Mouse (Mus musculus): Measurements from ENCODE around the gene Hmgcs1. TPM values are rescaled to one million over a fixed set of nuclear protein-coding genes. Genes with fewer than 3 reads are reported as not detected.

Gene Hmgcs1
- total RNA-seq, 2 experiments from 2014 or later, result 5.9 to 7.0 TPM

- no peak for ATAC-seq (replicated peaks; ENCODE audit: low FRiP score, poor library complexity, severe bottlenecking)
These were observed 52.7 kb downstream of the Hmgcs1 start for GRCm38 (mm10) chr13:119742711-119743415.

GRCm38 (mm10) chr13:119743470-119743869 is 53.3 kb downstream of the Hmgcs1 start:
- no peak for ATAC-seq (replicated peaks; ENCODE audit: low FRiP score, poor library complexity, severe bottlenecking)

- no peak for ATAC-seq (replicated peaks; ENCODE audit: low FRiP score, poor library complexity, severe bottlenecking)
These were observed 56.8 kb downstream of the Hmgcs1 start for GRCm38 (mm10) chr13:119746930-119747329.

GRCm38 (mm10) chr13:119753859-119754634 is 63.9 kb downstream of the Hmgcs1 start:
- no peak for ATAC-seq (replicated peaks; ENCODE audit: low FRiP score, poor library complexity, severe bottlenecking)

GRCm38 (mm10) chr13:119754635-119755020 is 64.4 kb downstream of the Hmgcs1 start:
- no peak for ATAC-seq (replicated peaks; ENCODE audit: low FRiP score, poor library complexity, severe bottlenecking)

GRCm38 (mm10) chr13:119755141-119755547 is 65.0 kb downstream of the Hmgcs1 start:
- ATAC-seq (replicated peaks; ENCODE audit: low FRiP score, poor library complexity, severe bottlenecking), result no peak; the same call in 1 of the 2 replicates

GRCm38 (mm10) chr13:119755681-119756471 is 65.7 kb downstream of the Hmgcs1 start, which contains the start of gene Nim1k:
Gene Nim1k (minus strand): TSS chr13:119755882.
- 0 out of 2 replicates have a peak, but pooled peaks have one; percentile 14 for ATAC-seq (replicated peaks; ENCODE audit: low FRiP score, poor library complexity, severe bottlenecking)

- no peak for ATAC-seq (replicated peaks; ENCODE audit: low FRiP score, poor library complexity, severe bottlenecking)
These were observed 66.7 kb downstream of the Hmgcs1 start for GRCm38 (mm10) chr13:119756831-119757230.

Other genes with a start within 250 kb of the Hmgcs1 start
- 47.6 and 73.4 TPM in 2 replicates for gene 4833420G17Rik, start 227.6 kb upstream of the Hmgcs1 start, total RNA-seq (2015; ENCODE audit: low replicate concordance)
- 47.1 and 70.9 TPM in 2 replicates for gene 4833420G17Rik, start 227.6 kb upstream of the Hmgcs1 start, total RNA-seq (2017; ENCODE audit: low replicate concordance)
- gene Tmem267, start 202.3 kb upstream of the Hmgcs1 start, total RNA-seq (2015; ENCODE audit: low replicate concordance), result not detected in 2 replicates
- not detected in 2 replicates for gene Tmem267, start 202.3 kb upstream of the Hmgcs1 start, total RNA-seq (2017; ENCODE audit: low replicate concordance)
- 6.7 TPM in 1 of 2 replicates, not detected in the other for gene 3110070M22Rik, start 202.0 kb upstream of the Hmgcs1 start, total RNA-seq (2015; ENCODE audit: low replicate concordance)
- not detected in 2 replicates for gene 3110070M22Rik, start 202.0 kb upstream of the Hmgcs1 start, total RNA-seq (2017; ENCODE audit: low replicate concordance)
- not detected in 2 replicates for gene Ccl28, start 66.6 kb upstream of the Hmgcs1 start, total RNA-seq (2015; ENCODE audit: low replicate concordance)
- 0.26 TPM in 1 of 2 replicates, not detected in the other for gene Ccl28, start 66.6 kb upstream of the Hmgcs1 start, total RNA-seq (2017; ENCODE audit: low replicate concordance)
- 1.4 TPM in 1 of 2 replicates, not detected in the other for gene Nim1k, start 65.5 kb downstream of the Hmgcs1 start, total RNA-seq (2015; ENCODE audit: low replicate concordance)
- gene Nim1k, start 65.5 kb downstream of the Hmgcs1 start, total RNA-seq (2017; ENCODE audit: low replicate concordance), result 0.45 TPM in 1 of 2 replicates, not detected in the other
- 27.8 and 49.9 TPM in 2 replicates for gene Zfp131, start 100.5 kb downstream of the Hmgcs1 start, total RNA-seq (2015; ENCODE audit: low replicate concordance)
- gene Zfp131, start 100.5 kb downstream of the Hmgcs1 start, total RNA-seq (2017; ENCODE audit: low replicate concordance), result 38.9 and 41.3 TPM in 2 replicates
- gene AF067063, start 139.8 kb downstream of the Hmgcs1 start, total RNA-seq (2015; ENCODE audit: low replicate concordance), result not detected in 2 replicates
- gene AF067063, start 139.8 kb downstream of the Hmgcs1 start, total RNA-seq (2017; ENCODE audit: low replicate concordance), result not detected in 2 replicates
- not detected in 2 replicates for gene D13Ertd608e, start 145.6 kb downstream of the Hmgcs1 start, total RNA-seq (2015; ENCODE audit: low replicate concordance)
- gene D13Ertd608e, start 145.6 kb downstream of the Hmgcs1 start, total RNA-seq (2017; ENCODE audit: low replicate concordance), result not detected in 2 replicates
- not detected in 2 replicates for gene Tcstv1, start 204.4 kb downstream of the Hmgcs1 start, total RNA-seq (2015; ENCODE audit: low replicate concordance)
- gene Tcstv1, start 204.4 kb downstream of the Hmgcs1 start, total RNA-seq (2017; ENCODE audit: low replicate concordance), result not detected in 2 replicates
- gene Gm21761, start 238.9 kb downstream of the Hmgcs1 start, total RNA-seq (2015; ENCODE audit: low replicate concordance), result not detected in 2 replicates
- gene Gm21761, start 238.9 kb downstream of the Hmgcs1 start, total RNA-seq (2017; ENCODE audit: low replicate concordance), result not detected in 2 replicates

Data from erythroid progenitor cell, adult 5-6 weeks (primary cell).